Mouse (Mus musculus) left cerebral cortex, postnatal 36 days (tissue): ENCODE data around the gene Hrct1. TPM values are rescaled to one million over a fixed set of nuclear protein-coding genes. Genes with fewer than 3 reads are reported as not detected.
A peak's percentile ranks its signal among the peaks of the same experiment; 100 is the strongest.

Experiments
- DNase-seq, 2 experiments: peaks; one replicate each; pipeline ENCODE4 v3.0.0; 2021 to 2022; ENCODE audit warnings: low spot score in 2 of 2, mixed read lengths in 1 of 2
- intact Hi-C: fragments of 180-260 bp; cut with DNase I; formaldehyde crosslinking; loops from one replicate; pipeline ENCODE4 v1.15.1; 2025
- total RNA-seq, 2 experiments: library from RNA; stranded (reverse); gene quantifications; 2 replicates each; pipeline ENCODE4 v1.2.3; 2021

Hrct1 gene
- total RNA-seq, result 1 to 10 TPM; 1.2 to 1.7 TPM

DNA sequence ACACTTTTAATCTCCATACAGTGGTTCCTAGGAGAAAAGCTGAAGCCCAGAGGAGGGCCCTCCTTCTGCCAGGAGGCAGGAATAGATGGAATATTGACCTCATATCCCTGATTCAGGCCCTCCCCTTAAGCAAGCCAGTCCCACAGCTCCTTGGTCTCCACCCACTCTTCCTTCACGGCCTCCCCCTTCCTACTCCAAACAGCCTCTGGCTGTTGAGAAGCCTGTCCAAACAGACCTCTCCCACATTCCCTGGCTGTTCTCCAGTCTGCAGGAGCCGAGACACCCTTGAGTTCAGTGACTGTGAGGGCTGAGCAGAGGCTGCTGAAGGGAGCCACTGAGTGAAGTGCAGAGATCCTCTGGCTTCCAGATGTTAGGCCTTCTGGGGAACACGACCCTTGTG lies at the start of gene Hrct1:
Gene Hrct1 (plus strand): TSS at position 194 of the 400 bp plus-strand sequence.
- DNase-seq, result no peak
- intact Hi-C loops, result no loop called here

DNA sequence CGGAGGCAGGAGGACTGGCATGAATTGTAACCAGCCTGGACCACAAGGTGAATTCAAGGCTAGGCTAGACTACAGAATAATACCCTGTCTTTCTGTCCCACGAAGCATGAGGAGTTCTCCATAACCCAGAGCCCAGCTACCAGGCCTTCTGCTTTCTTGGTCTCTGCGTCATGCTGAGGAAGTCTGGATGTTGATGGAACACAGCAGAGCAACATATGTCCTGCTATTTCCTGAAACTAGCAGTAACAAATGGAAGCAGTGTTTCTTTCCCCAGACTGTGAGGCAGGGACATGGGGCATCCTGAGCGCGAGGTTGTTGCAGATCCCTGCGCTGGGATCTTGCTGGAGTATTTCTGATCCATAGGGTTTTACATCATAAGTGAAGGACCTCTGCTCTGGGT lies 48.4 kb upstream of the Hrct1 start:
- intact Hi-C loops, result no loop called here
- DNase-seq, result no peak

DNA sequence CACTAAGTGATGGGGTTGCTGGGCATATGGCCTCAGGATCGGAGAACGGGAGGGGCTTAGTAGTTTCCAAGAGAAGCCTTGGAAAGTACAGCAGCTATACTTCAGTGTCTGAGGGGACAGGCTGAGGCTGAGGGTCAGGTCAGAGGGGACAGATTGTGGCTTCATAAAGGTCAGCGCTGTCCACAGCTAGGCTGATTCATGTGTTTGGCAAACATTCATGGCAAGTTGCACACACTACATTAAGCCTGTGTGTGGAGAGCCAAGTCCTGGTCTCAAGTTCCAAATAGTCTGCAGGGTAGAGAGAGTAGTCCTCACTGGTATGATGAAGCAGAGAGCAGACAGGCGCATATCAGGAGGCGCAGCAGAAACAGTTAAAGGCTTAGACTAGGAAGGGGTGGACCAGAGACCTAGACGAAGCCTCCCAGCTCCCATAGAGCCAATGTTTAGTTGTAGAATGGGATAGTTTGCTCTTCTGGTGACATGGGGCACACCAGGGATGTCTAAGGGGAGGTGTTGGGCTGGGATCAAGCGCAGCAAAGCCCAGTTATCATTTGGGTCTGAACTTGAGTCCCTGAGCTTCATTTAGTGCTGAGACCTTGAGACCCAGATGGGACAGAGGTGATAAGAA lies 47.5 kb upstream of the Hrct1 start:
- no peak for DNase-seq
- intact Hi-C loops, result no loop called here

DNA sequence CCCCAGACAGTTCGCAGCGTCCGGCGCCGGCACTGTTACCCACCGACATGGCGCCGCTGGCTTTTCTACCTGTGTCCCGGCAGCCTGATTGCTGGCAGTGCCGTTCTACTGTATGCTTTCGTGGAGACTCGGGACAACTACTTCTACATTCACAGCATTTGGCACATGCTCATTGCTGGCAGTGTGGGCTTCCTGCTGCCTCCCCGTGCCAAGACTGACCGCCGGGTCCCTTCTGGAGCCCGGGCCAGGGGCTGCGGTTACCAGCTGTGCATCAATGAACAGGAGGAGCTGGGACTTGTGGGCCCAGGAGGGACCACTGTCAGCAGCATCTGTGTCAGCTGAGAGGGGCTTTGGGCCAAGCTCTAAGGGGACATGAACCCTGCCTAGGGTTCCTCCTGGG lies 37.0 kb upstream of the Hrct1 start:
- intact Hi-C loops, result no loop called here
- DNase-seq, result no peak

DNA sequence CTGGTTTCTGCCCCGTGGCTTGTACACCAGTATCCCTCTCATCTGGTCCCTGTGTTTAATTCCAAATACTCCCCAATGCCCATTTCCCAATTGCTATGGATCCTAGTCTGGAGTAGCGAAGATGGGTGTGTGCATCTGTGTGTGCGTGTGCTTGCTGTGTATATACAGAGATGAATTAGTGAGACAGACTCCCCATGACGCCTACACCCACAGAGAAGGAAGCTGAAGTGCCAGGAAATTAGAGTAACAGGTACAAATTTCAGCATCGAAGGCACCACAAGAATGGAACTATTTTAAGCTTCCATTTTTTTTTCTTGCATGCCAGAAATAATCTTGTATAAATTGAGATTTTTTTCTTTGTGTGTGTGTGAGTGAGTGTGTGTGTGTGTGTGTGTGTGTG lies 36.0 kb upstream of the Hrct1 start:
- DNase-seq, result no peak
- intact Hi-C loops, result no loop called here

DNA sequence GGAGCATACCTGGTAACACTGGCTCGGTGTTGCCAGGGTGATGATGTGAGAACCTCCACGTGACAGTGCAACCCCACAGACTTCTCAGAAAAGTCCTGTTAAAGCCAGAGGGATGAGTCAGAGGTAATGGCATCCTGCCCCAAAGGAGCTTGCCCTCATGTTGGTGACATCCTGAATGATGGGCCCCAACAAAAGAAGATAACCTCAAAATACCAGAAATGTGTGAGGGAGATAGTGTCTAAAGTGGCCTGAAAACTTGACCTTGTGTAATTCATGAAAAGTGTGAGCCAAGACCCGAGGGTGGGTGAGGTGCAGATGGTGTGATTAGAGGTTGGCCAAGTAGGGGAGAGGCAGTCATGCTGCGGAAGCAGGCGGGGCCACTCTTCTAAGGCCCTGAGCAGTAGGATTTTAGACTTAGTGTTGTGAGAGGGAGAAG lies 33.2 kb upstream of the Hrct1 start:
- no peak for DNase-seq
- intact Hi-C loops, result no loop called here

DNA sequence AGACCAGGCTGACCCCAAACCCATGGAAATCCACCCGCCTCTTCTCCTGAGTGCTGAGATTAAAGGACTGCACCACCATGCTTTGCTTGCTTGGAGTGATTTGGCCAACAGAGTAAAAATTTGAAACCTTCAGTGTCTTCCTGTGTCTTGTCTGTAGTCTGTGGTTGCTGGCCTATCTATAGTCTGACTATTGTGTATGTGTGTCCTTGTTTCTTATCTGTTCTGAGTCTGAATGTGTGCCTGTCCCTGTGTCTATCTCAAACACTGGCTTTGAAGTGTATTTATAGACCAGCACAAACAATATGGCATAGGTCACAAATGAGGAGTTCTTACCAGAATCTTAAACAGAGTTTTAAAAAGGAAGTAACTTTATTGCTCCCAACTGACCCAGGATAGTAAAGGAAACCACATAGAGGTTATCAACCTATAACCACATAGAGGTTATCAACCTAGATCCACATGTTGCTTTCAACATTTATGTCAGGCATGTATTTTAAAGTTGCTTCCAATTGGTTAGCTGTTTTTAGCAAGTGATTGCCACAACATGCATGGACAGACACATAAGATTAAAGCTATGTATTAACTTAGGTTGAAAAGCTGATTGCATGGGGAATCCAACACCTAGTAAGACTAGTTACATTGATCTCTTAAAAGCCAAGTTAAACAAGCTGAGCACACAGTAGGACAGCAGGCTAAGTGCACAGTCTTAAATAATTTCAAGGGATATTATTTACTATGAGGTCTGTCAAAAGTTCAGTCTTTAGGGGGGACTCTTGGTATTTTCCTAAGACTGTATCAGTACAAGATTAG lies 32.3 kb upstream of the Hrct1 start:
- no peak for DNase-seq
- intact Hi-C loops, result no loop called here

DNA sequence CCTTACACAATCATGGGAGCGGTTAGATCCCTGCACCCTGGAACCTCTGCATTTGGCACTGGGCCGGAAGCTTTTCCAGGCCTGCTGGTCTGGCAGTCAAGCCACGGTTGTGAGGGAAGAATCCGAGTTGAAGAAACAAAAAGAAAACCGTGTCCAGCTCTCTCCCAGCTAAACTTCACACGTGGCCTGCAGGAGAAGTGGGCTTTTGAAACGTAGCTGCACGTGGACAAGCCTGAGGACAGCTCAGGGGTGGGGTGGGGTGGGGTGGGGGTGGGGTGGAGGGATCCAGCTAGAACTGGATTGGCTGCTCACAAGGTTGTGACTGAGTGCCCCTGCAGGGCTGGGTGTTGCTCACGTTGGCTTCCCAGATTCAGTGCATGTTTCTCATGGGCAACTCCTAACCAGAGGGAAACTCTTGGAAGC lies 31.7 kb upstream of the Hrct1 start:
- DNase-seq, result no peak
- intact Hi-C loops, result no loop called here

DNA sequence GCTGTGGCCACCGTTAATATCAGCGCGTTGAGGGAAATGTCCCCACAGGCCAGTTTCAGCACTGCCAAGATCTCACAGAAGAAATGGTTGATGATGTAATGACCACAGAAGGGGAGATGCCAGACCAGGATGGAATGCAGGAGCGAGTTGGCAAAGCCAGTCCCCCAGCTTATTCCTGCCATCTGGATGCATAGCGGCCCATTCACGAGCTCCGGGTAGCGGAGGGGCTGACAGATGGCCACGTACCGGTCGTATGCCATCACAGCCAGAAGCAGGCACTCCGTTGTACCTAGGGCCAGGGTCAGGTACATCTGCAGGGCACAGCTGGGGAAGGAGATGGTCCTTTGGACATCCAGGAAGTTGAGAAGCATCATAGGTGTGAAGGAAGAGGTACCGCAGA lies 30.4 kb upstream of the Hrct1 start:
- intact Hi-C loops, result no loop called here
- DNase-seq, result no peak

DNA sequence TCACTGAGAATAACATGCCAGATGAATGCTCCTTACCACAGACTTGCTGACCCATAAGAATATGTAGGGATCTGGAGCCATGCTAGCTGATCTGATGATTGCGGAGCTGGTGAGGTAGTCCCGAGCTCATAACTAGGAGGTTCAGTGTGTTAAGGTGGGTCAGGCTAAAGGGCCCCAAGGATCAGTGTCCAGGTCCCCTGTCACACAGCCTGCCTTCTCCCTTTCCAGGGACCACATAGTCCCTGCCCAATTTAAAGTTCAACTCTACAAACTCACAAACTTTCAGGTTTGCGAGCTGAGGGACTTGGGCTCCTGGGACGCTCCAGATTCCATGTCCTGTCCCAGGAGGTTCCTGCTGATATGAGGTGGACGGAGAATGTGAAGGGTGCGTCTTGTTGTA lies 26.3 kb upstream of the Hrct1 start, which contains the start of gene Olfr70:
Gene Olfr70 (minus strand): TSS at position 101 of the 400 bp plus-strand sequence.
- intact Hi-C loops, result no loop called here
- no peak for DNase-seq

DNA sequence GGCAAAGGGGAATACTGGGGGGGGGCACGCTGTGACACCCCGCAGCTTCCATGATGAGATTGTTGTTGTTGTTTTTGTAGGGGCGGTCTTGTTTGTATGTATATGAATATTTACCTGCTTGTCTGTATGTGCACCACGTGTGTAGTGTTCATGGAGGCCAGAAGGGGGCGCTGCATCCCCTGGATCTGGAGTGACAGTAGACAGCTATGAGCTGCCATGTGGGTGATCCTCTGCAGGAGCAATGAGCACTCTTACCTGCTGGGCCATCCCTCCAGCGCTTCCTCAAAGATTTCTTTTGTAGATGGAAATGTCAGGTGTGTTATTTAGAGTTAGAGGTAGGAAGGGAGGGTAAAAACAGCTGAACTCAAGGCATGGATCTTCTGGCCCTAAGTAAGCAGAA lies 23.5 kb upstream of the Hrct1 start:
- intact Hi-C loops, result no loop called here
- no peak for DNase-seq

DNA sequence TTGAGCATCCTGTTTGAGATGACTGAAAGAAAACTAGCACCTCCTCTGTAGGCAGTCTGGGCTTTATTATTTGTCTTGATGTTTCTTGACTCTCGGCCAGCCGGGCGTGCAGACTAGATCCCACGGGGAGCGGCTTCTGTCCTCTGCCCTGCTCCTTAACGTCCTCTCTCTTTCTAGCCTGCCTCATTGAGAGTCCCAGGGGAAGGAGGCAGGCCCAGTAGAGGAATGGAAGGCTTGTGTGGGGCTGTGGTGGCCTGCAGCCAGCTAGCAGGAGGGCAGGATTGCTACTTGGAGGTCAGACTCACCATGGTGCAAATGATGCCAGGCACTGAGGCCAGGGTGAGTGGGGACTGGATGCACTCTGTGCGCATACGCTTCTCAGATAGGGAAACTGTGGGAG lies 23.1 kb upstream of the Hrct1 start:
- DNase-seq, result no peak
- intact Hi-C loops, result no loop called here

DNA sequence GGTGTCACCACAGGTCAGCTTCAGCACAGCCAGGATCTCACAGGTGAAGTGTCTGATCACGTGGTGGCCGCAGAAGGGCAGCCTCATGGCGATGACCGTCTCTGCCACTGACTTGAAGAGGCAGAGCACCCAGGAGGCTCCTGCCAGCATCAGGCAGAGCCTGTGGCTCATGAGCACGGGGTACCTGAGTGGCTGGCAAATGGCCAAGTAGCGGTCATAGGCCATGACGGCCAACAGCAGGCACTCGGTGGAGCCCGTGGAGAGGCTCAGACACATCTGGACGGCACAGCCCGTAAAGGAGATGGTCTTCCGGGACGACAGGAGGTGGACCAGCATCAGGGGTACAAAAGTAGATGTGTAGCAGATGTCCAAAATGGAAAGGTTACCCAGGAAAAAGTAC lies 21.0 kb upstream of the Hrct1 start:
- intact Hi-C loops, result loop anchor here (5.0 kb wide), 1 partner anchor 34 kb away; no protein-coding TSS in a partner anchor
- no peak for DNase-seq

DNA sequence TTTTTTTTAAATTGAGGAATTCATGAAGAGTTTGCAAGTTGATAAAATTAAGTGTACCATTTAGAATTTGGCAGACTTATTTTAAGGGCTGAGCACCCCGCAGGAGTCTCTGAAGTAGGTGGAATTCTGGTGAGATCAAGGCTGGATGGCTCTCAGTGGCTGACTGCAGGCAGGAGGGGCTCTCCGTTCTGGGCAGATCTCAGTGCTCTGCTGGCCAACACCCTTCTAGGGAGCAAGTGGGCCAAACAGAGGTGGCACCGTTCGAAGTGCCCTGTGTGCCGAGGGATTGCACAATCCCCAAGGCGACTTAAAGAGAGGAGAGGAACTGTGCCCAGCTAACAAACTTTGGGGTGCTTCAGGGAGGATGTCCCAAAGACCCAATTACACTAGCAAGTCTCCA lies 17.1 kb upstream of the Hrct1 start, which contains the start of gene Olfr71:
Gene Olfr71 (minus strand): TSS at position 387 of the 400 bp plus-strand sequence.
- DNase-seq, result no peak
- intact Hi-C loops, result loop anchor here (5.0 kb wide), 1 partner anchor 38 kb away; no protein-coding TSS in a partner anchor

DNA sequence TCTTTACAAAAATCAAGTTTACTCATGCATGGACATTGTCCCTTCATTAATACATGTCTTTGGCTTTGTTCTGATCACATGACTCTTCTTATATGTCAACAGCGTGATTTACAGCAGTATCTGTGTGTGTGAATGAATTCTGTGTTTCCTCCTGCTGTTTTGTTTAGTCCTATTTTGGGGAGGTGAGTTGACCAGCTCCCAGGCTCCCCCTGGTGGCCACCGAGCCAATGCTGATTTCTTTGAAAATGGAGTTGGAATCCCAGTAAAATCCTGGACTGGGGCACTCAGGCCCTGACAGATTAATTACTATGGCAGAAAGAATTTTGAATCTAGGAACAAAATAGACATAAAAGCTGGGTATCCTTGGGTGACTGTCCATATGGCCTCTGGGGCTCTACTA lies 15.2 kb upstream of the Hrct1 start:
- DNase-seq, result peak; percentile 62 to 66
- intact Hi-C loops, result loop anchor here (1.0 kb wide), 1 partner anchor 82 kb away; no protein-coding TSS in a partner anchor

DNA sequence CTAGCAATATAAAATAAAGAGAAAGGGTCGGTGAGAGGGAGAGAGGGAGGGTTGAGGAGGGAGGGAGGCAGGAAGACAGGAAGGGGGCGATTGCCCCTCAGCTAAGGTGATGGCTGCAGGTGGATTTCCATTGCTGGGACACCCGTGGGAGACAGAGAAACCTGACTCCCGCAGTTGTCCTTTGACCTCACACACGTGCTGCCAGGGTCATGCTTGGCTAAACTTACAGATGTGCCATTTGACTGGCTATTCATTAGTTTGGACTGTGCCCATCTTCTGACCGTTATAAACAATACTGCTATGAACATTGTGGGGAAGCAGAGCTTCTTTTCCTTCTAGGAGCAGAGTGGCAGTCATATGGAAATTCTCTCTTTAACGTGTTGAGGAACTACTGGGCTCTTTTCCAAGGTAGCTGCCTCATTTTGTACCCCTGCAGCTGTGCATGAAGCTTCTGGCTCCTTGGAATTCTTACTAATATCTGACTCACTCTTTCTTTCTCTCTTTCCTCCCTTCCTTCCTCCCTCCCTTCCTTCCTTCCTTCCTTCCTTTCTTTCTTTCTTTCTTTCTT lies 13.3 kb upstream of the Hrct1 start:
- DNase-seq, result no peak
- intact Hi-C loops, result no loop called here

DNA sequence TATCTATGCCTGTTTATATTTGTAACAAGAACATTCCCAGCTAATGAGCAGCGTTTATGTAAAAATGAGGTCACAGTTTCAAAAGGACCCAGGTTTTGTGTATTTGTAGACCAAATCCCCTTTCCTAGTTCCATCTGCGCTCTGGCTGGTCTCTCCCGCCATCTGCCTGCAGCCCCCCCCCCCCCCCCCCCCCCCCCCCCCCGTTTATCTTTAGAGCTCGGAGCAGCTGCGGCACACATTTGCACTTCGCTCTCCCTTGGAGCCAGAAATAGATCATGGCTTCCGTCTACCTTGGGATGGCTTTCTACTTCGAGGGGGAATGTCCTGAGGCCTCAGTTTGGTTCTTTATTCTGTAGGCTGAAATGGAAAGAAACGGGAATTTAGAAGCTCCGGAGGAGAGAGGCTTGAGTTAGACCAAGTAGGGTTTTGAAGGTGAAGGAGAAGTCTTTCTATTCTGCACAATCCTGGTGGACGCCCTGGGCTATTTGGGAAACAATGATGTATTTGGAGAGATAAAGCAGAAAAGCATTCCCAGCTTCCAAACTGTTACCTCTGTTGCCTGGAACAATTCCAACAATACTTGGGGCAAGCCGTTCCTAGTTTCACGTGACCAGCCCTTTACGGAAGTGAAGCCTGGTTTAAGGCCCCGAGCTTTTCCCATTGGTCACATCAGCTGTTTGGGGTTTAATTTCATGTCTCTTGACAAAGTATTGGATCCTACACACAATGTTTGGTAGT lies 6.3 kb upstream of the Hrct1 start:
- intact Hi-C loops, result no loop called here
- no peak for DNase-seq

DNA sequence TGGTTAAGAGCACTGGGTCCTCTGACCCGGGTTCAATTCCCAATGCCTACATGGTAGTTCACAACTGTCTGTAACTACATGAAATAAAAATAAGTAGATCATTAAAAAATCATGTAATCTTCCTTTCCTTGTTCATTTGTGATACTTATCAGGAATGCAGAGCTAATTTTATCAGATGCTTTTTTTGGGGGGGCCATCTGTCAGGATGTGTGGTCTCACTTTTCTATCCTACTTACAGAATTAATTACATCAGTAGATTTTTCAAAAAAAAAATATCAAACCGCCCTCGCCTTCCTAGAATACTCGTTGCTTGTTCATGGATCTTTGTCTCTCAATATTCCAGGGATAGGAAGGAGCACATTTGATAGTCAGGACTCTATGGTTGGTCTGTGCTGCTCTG lies 4.8 kb upstream of the Hrct1 start:
- DNase-seq, result no peak
- intact Hi-C loops, result no loop called here

DNA sequence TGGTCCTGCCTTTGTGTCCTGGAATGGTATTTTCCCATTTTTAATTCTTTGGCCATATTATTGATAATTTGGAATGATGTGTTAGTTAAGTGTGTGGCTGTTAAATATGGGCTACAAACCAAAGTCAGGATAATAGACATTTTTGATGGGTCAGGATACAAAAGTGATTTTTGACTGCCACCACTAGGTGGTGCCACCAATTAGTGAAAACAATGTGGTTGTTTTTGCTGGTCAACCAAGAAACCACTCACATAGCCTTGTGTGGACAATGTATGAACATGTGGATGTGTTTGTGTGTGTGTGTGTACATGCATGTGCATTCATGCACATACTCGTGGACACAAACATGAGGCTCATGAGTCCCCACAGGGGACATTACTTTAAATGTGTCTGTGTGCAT lies 2.2 kb upstream of the Hrct1 start:
- intact Hi-C loops, result no loop called here
- DNase-seq, result no peak
